Mouse (Mus musculus) midbrain, embryonic 12.5 days (tissue): ENCODE measurements around the gene Trappc4. TPM values are rescaled to one million over a fixed set of nuclear protein-coding genes. Genes with fewer than 3 reads are reported as not detected.
A peak's percentile ranks its signal among the peaks of the same experiment; 100 is the strongest.
"Not testable (repeated sequence)": the region's sequence is repeated elsewhere in the genome, so short reads cannot be mapped to it uniquely, and the experiment has no call there.

Source experiments
- ATAC-seq: fragments of 200-750 bp; cut with Nextera tagmentation; 2 replicates; pipeline ENCODE4 v1.8.0; 2017; ENCODE audit warnings: low read depth, moderate TSS enrichment, moderate library complexity; ENCODE audit not compliant: low FRiP score
- H3K27ac ChIP-seq: fragments of 300-500 bp; sonication (generic); replicated peaks from 2 replicates; pipeline ENCODE4 v1.5.1; 2016; ENCODE audit warnings: mild to moderate bottlenecking
- H3K27me3 ChIP-seq: fragments of 300-500 bp; sonication (generic); 2 replicates; pipeline ENCODE4 v1.6.1; 2016; ENCODE audit warnings: mild to moderate bottlenecking
- H3K36me3 ChIP-seq: fragments of 300-500 bp; sonication (generic); 2 replicates; pipeline ENCODE4 v1.6.1; 2016
- H3K4me1 ChIP-seq: fragments of 300-500 bp; sonication (generic); 2 replicates; pipeline ENCODE4 v1.6.1; 2016
- H3K4me2 ChIP-seq: fragments of 300-500 bp; sonication (generic); replicated peaks from 2 replicates; pipeline ENCODE4 v1.6.1; 2016; ENCODE audit warnings: mild to moderate bottlenecking, moderate library complexity
- H3K4me3 ChIP-seq: fragments of 300-500 bp; sonication (generic); 2 replicates; pipeline ENCODE4 v1.5.1; 2016; ENCODE audit warnings: mild to moderate bottlenecking
- H3K9ac ChIP-seq: fragments of 300-500 bp; sonication (generic); replicated peaks from 2 replicates; pipeline ENCODE4 v1.6.1; 2016; ENCODE audit warnings: mild to moderate bottlenecking, moderate library complexity
- H3K9me3 ChIP-seq: fragments of 300-500 bp; sonication (generic); 2 replicates; pipeline ENCODE4 v1.6.1; 2016; ENCODE audit warnings: mild to moderate bottlenecking
- WGBS: fragments of 180-500 bp; shearing (Covaris S2); methylation state at CpG from one replicate; pipeline ENCODE4 v1.1.7; 2016; 5-methylcytosine and 5-hydroxymethylcytosine counted together
- microRNA-seq: library from miRNA; unstranded; fragments of <30 nt; microRNA quantifications from one replicate; pipeline ENCODE4, GENCODE M21; 2017
- polyA plus RNA-seq: library from polyadenylated mRNA; unstranded; fragments of >200 nt; fragmentation: Nextera tagmentation; extraction: Ambion mirVana; gene quantifications from 2 replicates; pipeline ENCODE4 v1.2.1, GENCODE M21; 2016

Trappc4 gene
- polyA plus RNA-seq, 1 experiment from 2014 or later: 272 TPM

GRCm38 (mm10) chr9:44378153-44378730, 29.2 kb downstream of the Trappc4 start:
- Histone ChIP-seq H3K9ac (peak overlapping the region; percentile 94; the same call in 1 of the 2 replicates), H3K36me3 (peaks cover 27% of the 10 kb centered on the region), H3K4me1 (peaks cover 26% of the 10 kb centered on the region), H3K27ac (peak overlapping the region; percentile 88; the same call in 1 of the 2 replicates), H3K27me3 (no peaks in the 10 kb centered on the region), H3K4me2 (peak overlapping the region; percentile 99), H3K4me3 (peak overlapping the region; percentile 91), H3K9me3 (no peaks in the 10 kb centered on the region)
- no peak for ATAC-seq
- 92% methylated on average over 5 of the region's 5 CpGs for WGBS

- H3K9ac ChIP-seq, ATAC-seq, H3K4me3 ChIP-seq, H3K4me2 ChIP-seq, H3K27me3 ChIP-seq, H3K9me3 ChIP-seq, H3K27ac ChIP-seq: not testable (repeated sequence)
- H3K4me1 ChIP-seq: peaks cover 26% of the 10 kb centered on the region
- peaks cover 18% of the 10 kb centered on the region for H3K36me3 ChIP-seq
- WGBS: 95% methylated on average over 2 of the region's 2 CpGs
Measured at GRCm38 (mm10) chr9:44377335-44377734, 30.1 kb downstream of the Trappc4 start.

- Histone ChIP-seq H3K4me2 (no peak overlapping the region), H3K9ac (no peak overlapping the region), H3K27me3 (no peaks in the 10 kb centered on the region), H3K4me1 (peaks cover 24% of the 10 kb centered on the region), H3K9me3 (no peaks in the 10 kb centered on the region), H3K4me3 (no peak overlapping the region), H3K27ac (no peak overlapping the region), H3K36me3 (peaks cover 6% of the 10 kb centered on the region)
- 93% methylated on average over 6 of the region's 6 CpGs for WGBS
- ATAC-seq: no peak
Measured at GRCm38 (mm10) chr9:44376141-44376540, 31.3 kb downstream of the Trappc4 start.

- H3K4me1 ChIP-seq: peaks cover 7% of the 10 kb centered on the region
- H3K4me3 ChIP-seq: no peak overlapping the region
- no peak for ATAC-seq
- H3K27me3 ChIP-seq: no peaks in the 10 kb centered on the region
- H3K36me3 ChIP-seq: no peaks in the 10 kb centered on the region
- H3K9ac ChIP-seq: no peak overlapping the region
- H3K27ac ChIP-seq: no peak overlapping the region
- H3K4me2 ChIP-seq: no peak overlapping the region
- no peaks in the 10 kb centered on the region for H3K9me3 ChIP-seq
Measured at GRCm38 (mm10) chr9:44373386-44373785, 34.0 kb downstream of the Trappc4 start.

- Histone ChIP-seq H3K4me2 (no peak overlapping the region), H3K4me3 (no peak overlapping the region), H3K36me3 (peaks cover 4% of the 10 kb centered on the region; the same call in 1 of the 2 replicates), H3K9me3 (no peaks in the 10 kb centered on the region), H3K27ac (no peak overlapping the region), H3K27me3 (no peaks in the 10 kb centered on the region), H3K9ac (no peak overlapping the region), H3K4me1 (peaks cover 8% of the 10 kb centered on the region)
- 63% methylated on average over 3 of the region's 3 CpGs for WGBS
- no peak for ATAC-seq
Measured at GRCm38 (mm10) chr9:44364480-44364879, 42.9 kb downstream of the Trappc4 start.

GRCm38 (mm10) chr9:44361931-44362330, 45.5 kb downstream of the Trappc4 start:
- not testable (repeated sequence) for H3K27me3 ChIP-seq, H3K4me1 ChIP-seq, H3K9ac ChIP-seq, H3K9me3 ChIP-seq
- Histone ChIP-seq H3K36me3 (peaks cover 23% of the 10 kb centered on the region), H3K27ac (peak overlapping the region; percentile 61), H3K4me2 (peak overlapping the region; percentile 93), H3K4me3 (peak overlapping the region; percentile 96)
- WGBS: 47% methylated on average over 4 of the region's 4 CpGs
- 0 out of 2 replicates have a peak, but pooled peaks have one; percentile 30 for ATAC-seq

- Histone ChIP-seq H3K27me3 (no peaks in the 10 kb centered on the region), H3K4me2 (peak within 1 kb of the TSS; percentile 93), H3K36me3 (peaks cover 28% of the 10 kb centered on the region), H3K27ac (peak within 1 kb of the TSS; percentile 66), H3K9ac (peak within 1 kb of the TSS; percentile 84), H3K4me3 (peak within 1 kb of the TSS; percentile 96), H3K4me1 (peaks cover 8% of the 10 kb centered on the region), H3K9me3 (no peaks in the 10 kb centered on the region)
- peak; percentile 90 for ATAC-seq
- WGBS: under 1% methylated on average over 44 of the region's 44 CpGs
Measured at GRCm38 (mm10) chr9:44361190-44361917, 46.0 kb downstream of the Trappc4 start, which contains the start of gene Vps11. Gene Vps11 (minus strand): TSS chr9:44361670.

GRCm38 (mm10) chr9:44357207-44357606, 50.2 kb downstream of the Trappc4 start:
- Histone ChIP-seq H3K9me3 (no peaks in the 10 kb centered on the region), H3K4me2 (no peak overlapping the region), H3K27me3 (no peaks in the 10 kb centered on the region), H3K9ac (no peak overlapping the region), H3K27ac (no peak overlapping the region), H3K4me1 (peaks cover 8% of the 10 kb centered on the region), H3K4me3 (no peak overlapping the region), H3K36me3 (peaks cover 70% of the 10 kb centered on the region)
- 82% methylated on average over 4 of the region's 4 CpGs for WGBS
- no peak for ATAC-seq

Small RNA genes within 50 kb of the gene (microRNA-seq; reads per million reads assigned to microRNA genes)
- gene Mir7085: not detected

Other genes starting within 250 kb of the Trappc4 start
- gene Cbl, start 173.6 kb downstream of the Trappc4 start, polyA plus RNA-seq: 27.2 and 32.0 TPM in 2 replicates
- gene Ccdc153, start 166.9 kb downstream of the Trappc4 start, polyA plus RNA-seq: not detected in 2 replicates
- 0.20 and 0.31 TPM in 2 replicates for gene Pdzd3, start 156.1 kb downstream of the Trappc4 start, polyA plus RNA-seq
- gene Nlrx1, start 139.0 kb downstream of the Trappc4 start, polyA plus RNA-seq: 2.6 and 3.3 TPM in 2 replicates
- gene Abcg4, start 119.0 kb downstream of the Trappc4 start, polyA plus RNA-seq: 12.9 and 14.4 TPM in 2 replicates
- 33.9 and 38.5 TPM in 2 replicates for gene Hinfp, start 101.9 kb downstream of the Trappc4 start, polyA plus RNA-seq
- 19.0 and 19.7 TPM in 2 replicates for gene C2cd2l, start 87.3 kb downstream of the Trappc4 start, polyA plus RNA-seq
- 34.7 and 39.1 TPM in 2 replicates for gene Dpagt1, start 81.6 kb downstream of the Trappc4 start, polyA plus RNA-seq
- 351 and 363 TPM in 2 replicates for gene H2afx, start 72.9 kb downstream of the Trappc4 start, polyA plus RNA-seq
- gene Hmbs, start 63.4 kb downstream of the Trappc4 start, polyA plus RNA-seq: 96.4 and 109 TPM in 2 replicates
- gene Vps11, start 45.9 kb downstream of the Trappc4 start, polyA plus RNA-seq: 36.5 and 40.8 TPM in 2 replicates
- 36.2 and 39.4 TPM in 2 replicates for gene Hyou1, start 28.1 kb downstream of the Trappc4 start, polyA plus RNA-seq
- 24.9 and 29.3 TPM in 2 replicates for gene Slc37a4, start 10.7 kb downstream of the Trappc4 start, polyA plus RNA-seq
- 1,381 and 1,435 TPM in 2 replicates for gene Rps25, start 461 bp downstream of the Trappc4 start, polyA plus RNA-seq
- 31.9 and 33.2 TPM in 2 replicates for gene Ccdc84, start 11.0 kb upstream of the Trappc4 start, polyA plus RNA-seq
- not detected in 2 replicates for gene Foxr1, start 33.5 kb upstream of the Trappc4 start, polyA plus RNA-seq
- not detected in 2 replicates for gene Upk2, start 47.4 kb upstream of the Trappc4 start, polyA plus RNA-seq
- gene Bcl9l, start 75.2 kb upstream of the Trappc4 start, polyA plus RNA-seq: 10.2 and 10.4 TPM in 2 replicates
- gene Cxcr5, start 154.3 kb upstream of the Trappc4 start, polyA plus RNA-seq: not detected in 2 replicates
- gene Ddx6, start 197.3 kb upstream of the Trappc4 start, polyA plus RNA-seq: 23.8 and 25.2 TPM in 2 replicates